8 mouse cellular contexts compared by ENCODE assay signal in the genomic region with DNA sequence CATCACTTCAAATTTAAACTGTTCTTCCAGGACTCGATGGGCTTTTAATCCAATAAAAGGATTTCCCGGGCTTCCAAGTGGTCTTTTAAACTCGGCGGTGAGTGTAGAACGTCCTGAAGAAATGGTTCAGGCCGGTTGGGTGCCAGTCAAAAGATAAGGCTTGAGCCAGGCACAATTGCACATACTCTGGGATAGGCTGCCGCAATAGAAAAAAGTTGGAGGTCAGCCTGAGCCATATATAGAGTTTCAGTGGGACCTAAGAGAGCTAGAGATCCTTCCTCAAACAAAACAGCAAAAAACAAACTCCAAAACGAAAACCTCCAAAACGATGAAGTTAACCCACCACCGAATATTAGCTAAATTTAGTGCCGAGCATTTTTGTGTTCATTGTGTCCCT. TPM values are rescaled to one million over a fixed set of nuclear protein-coding genes. Genes with fewer than 3 reads are reported as not detected.
DNase-seq lines count a peak whose midpoint lies in the region; ATAC-seq and TF ChIP-seq lines count a peak whose summit lies in the region.

No protein-coding gene starts in this region.

- no peaks in the 10 kb centered on the region for H3K36me3 ChIP-seq in kidney, adult 2 months (ENCODE audit: control insufficient read depth, insufficient read depth, low read length)
- no peaks in the 10 kb centered on the region for H3K36me3 ChIP-seq in forebrain, embryonic 11.5 days (ENCODE audit: control insufficient read depth, insufficient read depth, low read length)
- no peaks in the 10 kb centered on the region for H3K36me3 ChIP-seq in hindbrain, embryonic 15.5 days
- no peaks in the 10 kb centered on the region for H3K36me3 ChIP-seq in midbrain, postnatal 0 days (ENCODE audit: insufficient read depth, low read length)

- no peak for ATAC-seq in forebrain, embryonic 11.5 days (replicated peaks; ENCODE audit: low FRiP score)
- ATAC-seq in hindbrain, embryonic 15.5 days (ENCODE audit: low FRiP score, low read depth), result no peak
- no peak for ATAC-seq in midbrain, postnatal 0 days (ENCODE audit: low FRiP score)
- ATAC-seq in granulocyte monocyte progenitor cell, adult 5-6 weeks (replicated peaks; ENCODE audit: poor library complexity, severe bottlenecking), result no peak
- ATAC-seq in activated CD4-positive, CD25-positive, alpha-beta regulatory T cell, adult 4 months, result no peak

- TF ChIP-seq POLR2A in kidney, adult 2 months (IDR thresholded peaks at IDR 0.05; ENCODE audit: low read depth, low read length), result no peak

- H3K9me3 ChIP-seq in forebrain, embryonic 11.5 days (ENCODE audit: control insufficient read depth, low read length), result no peaks in the 10 kb centered on the region
- no peaks in the 10 kb centered on the region for H3K9me3 ChIP-seq in hindbrain, embryonic 15.5 days
- no peaks in the 10 kb centered on the region for H3K9me3 ChIP-seq in midbrain, postnatal 0 days (ENCODE audit: low read length)

- peak overlapping the region; percentile 97 for H3K27ac ChIP-seq in kidney, adult 2 months (ENCODE audit: insufficient read depth, low read depth, low read length)
- H3K27ac ChIP-seq in forebrain, embryonic 11.5 days (ENCODE audit: low read depth, low read length), result no peak overlapping the region; the same call in 1 of the 2 replicates
- 0 out of 2 replicates have a peak overlapping the region, but pooled peaks have one; percentile 97 for H3K27ac ChIP-seq in hindbrain, embryonic 15.5 days (replicated peaks)
- H3K27ac ChIP-seq in midbrain, postnatal 0 days (ENCODE audit: low read depth, low read length), result peak overlapping the region; percentile 97; the same call in 1 of the 2 replicates

- WGBS in kidney, adult 2 months, result 62% methylated on average over 11 of the region's 11 CpGs
- 48% methylated on average over 11 of the region's 11 CpGs for WGBS in forebrain, embryonic 11.5 days
- 73% methylated on average over 11 of the region's 11 CpGs for WGBS in hindbrain, embryonic 15.5 days
- WGBS in midbrain, postnatal 0 days, result 38% methylated on average over 11 of the region's 11 CpGs

- peaks cover 15% of the 10 kb centered on the region; the same call in 1 of the 2 replicates for H3K4me1 ChIP-seq in kidney, adult 2 months (ENCODE audit: control insufficient read depth, insufficient read depth, low read length)
- no peaks in the 10 kb centered on the region; the same call in 1 of the 2 replicates for H3K4me1 ChIP-seq in forebrain, embryonic 11.5 days (replicated peaks; ENCODE audit: control insufficient read depth, insufficient read depth, low read length)
- H3K4me1 ChIP-seq in hindbrain, embryonic 15.5 days (replicated peaks), result peaks cover 24% of the 10 kb centered on the region
- H3K4me1 ChIP-seq in midbrain, postnatal 0 days (ENCODE audit: insufficient read depth, low read length), result peaks cover 7% of the 10 kb centered on the region; the same call in 1 of the 2 replicates

- DNase-seq in kidney, adult 2 months, result peak; percentile 24
- no peak for DNase-seq in kidney, adult 11 months
- no peak for DNase-seq in forebrain, embryonic 11.5 days (ENCODE audit: low spot score)
- DNase-seq in midbrain, postnatal 0 days (ENCODE audit: low spot score), result no peak
- no peak for DNase-seq in Muller cell, postnatal 12 days (ENCODE audit: inconsistent ontology term)

- no peaks in the 10 kb centered on the region for H3K27me3 ChIP-seq in kidney, adult 2 months (replicated peaks; ENCODE audit: control insufficient read depth, insufficient read depth, low read length)
- no peaks in the 10 kb centered on the region for H3K27me3 ChIP-seq in forebrain, embryonic 11.5 days (ENCODE audit: control insufficient read depth, insufficient read depth, low read length)
- H3K27me3 ChIP-seq in hindbrain, embryonic 15.5 days, result no peaks in the 10 kb centered on the region
- no peaks in the 10 kb centered on the region for H3K27me3 ChIP-seq in midbrain, postnatal 0 days (ENCODE audit: insufficient read depth, low read length)

- H3K4me2 ChIP-seq in forebrain, embryonic 11.5 days (ENCODE audit: low read depth, low read length, severe bottlenecking), result peak overlapping the region; percentile 80
- H3K4me2 ChIP-seq in hindbrain, embryonic 15.5 days, result peak overlapping the region; percentile 61
- H3K4me2 ChIP-seq in midbrain, postnatal 0 days (ENCODE audit: low read depth, low read length, poor library complexity, severe bottlenecking), result peak overlapping the region; percentile 51

- H3K4me3 ChIP-seq in kidney, adult 2 months (ENCODE audit: insufficient read depth, low read depth, low read length), result no peak overlapping the region; the same call in 1 of the 2 replicates
- H3K4me3 ChIP-seq in forebrain, embryonic 11.5 days (ENCODE audit: low read depth, low read length), result no peak overlapping the region; the same call in 1 of the 2 replicates
- H3K4me3 ChIP-seq in hindbrain, embryonic 15.5 days, result peak overlapping the region; percentile 84; the same call in 1 of the 2 replicates
- peak overlapping the region; percentile 80; the same call in 1 of the 2 replicates for H3K4me3 ChIP-seq in midbrain, postnatal 0 days (ENCODE audit: low read depth, low read length)

- no peak for TF ChIP-seq CTCF in kidney, adult 2 months (conservative IDR thresholded peaks at IDR 0.05; ENCODE audit: insufficient read depth, insufficient read length, low read depth, low read length)
- TF ChIP-seq CTCF in midbrain, postnatal 0 days (IDR thresholded peaks at IDR 0.05), result no peak

- 0 out of 2 replicates have a peak overlapping the region, but pooled peaks have one; percentile 84 for H3K9ac ChIP-seq in forebrain, embryonic 11.5 days (ENCODE audit: low read length)
- H3K9ac ChIP-seq in hindbrain, embryonic 15.5 days, result no peak overlapping the region
- H3K9ac ChIP-seq in midbrain, postnatal 0 days (replicated peaks; ENCODE audit: low read length, poor library complexity, severe bottlenecking), result no peak overlapping the region; the same call in 1 of the 2 replicates

RNA-seq across cellular contexts. Expression of a gene that starts 0.7 kb away (rescaled TPM):
- 401 and 425 TPM in 2 replicates for polyA plus RNA-seq in kidney, adult 2 months (2012; rRNA removed)
- polyA plus RNA-seq in forebrain, embryonic 11.5 days (2014; fragmentation: Nextera tagmentation; extraction: Ambion mirVana), result 188 and 196 TPM in 2 replicates
- polyA plus RNA-seq in hindbrain, embryonic 15.5 days (2015; fragmentation: Nextera tagmentation; extraction: Ambion mirVana), result 360 and 362 TPM in 2 replicates
- 240 and 266 TPM in 2 replicates for total RNA-seq in midbrain, postnatal 0 days (2014; rRNA removed)
- polyA plus RNA-seq in midbrain, postnatal 0 days (2015; fragmentation: Nextera tagmentation; extraction: Ambion mirVana), result 454 and 461 TPM in 2 replicates
- total RNA-seq in granulocyte monocyte progenitor cell, adult 5-6 weeks (2014; fragmentation: Nextera tagmentation), result 65.6 and 66.0 TPM in 2 replicates
- total RNA-seq in granulocyte monocyte progenitor cell, adult 5-6 weeks (2017), result 262 and 276 TPM in 2 replicates
- 10 to 100 TPM; 76.3 to 80.9 TPM for polyA plus RNA-seq in activated CD4-positive, CD25-positive, alpha-beta regulatory T cell, adult 4 months (2017; shearing (Covaris generic))

RNA-seq across cellular contexts. Expression of a gene that starts 30.0 kb away (rescaled TPM):
- polyA plus RNA-seq in kidney, adult 2 months (2012; rRNA removed), result 15.3 and 20.5 TPM in 2 replicates
- polyA plus RNA-seq in forebrain, embryonic 11.5 days (2014; fragmentation: Nextera tagmentation; extraction: Ambion mirVana), result 57.6 and 61.7 TPM in 2 replicates
- 38.3 and 40.5 TPM in 2 replicates for polyA plus RNA-seq in hindbrain, embryonic 15.5 days (2015; fragmentation: Nextera tagmentation; extraction: Ambion mirVana)
- total RNA-seq in midbrain, postnatal 0 days (2014; rRNA removed), result 36.9 and 38.3 TPM in 2 replicates
- 25.4 and 27.7 TPM in 2 replicates for polyA plus RNA-seq in midbrain, postnatal 0 days (2015; fragmentation: Nextera tagmentation; extraction: Ambion mirVana)
- 23.5 and 24.1 TPM in 2 replicates for total RNA-seq in granulocyte monocyte progenitor cell, adult 5-6 weeks (2014; fragmentation: Nextera tagmentation)
- total RNA-seq in granulocyte monocyte progenitor cell, adult 5-6 weeks (2017), result 9.4 and 11.6 TPM in 2 replicates
- 10 to 100 TPM; 26.7 to 29.1 TPM for polyA plus RNA-seq in activated CD4-positive, CD25-positive, alpha-beta regulatory T cell, adult 4 months (2017; shearing (Covaris generic))

RNA-seq across cellular contexts. Expression of a gene that starts 46.1 kb away (rescaled TPM):
- 8.8 and 10.7 TPM in 2 replicates for polyA plus RNA-seq in kidney, adult 2 months (2012; rRNA removed)
- polyA plus RNA-seq in forebrain, embryonic 11.5 days (2014; fragmentation: Nextera tagmentation; extraction: Ambion mirVana), result 5.3 and 6.5 TPM in 2 replicates
- 9.8 TPM in 2 replicates for polyA plus RNA-seq in hindbrain, embryonic 15.5 days (2015; fragmentation: Nextera tagmentation; extraction: Ambion mirVana)
- total RNA-seq in midbrain, postnatal 0 days (2014; rRNA removed), result 11.4 and 14.3 TPM in 2 replicates
- 9.4 and 9.8 TPM in 2 replicates for polyA plus RNA-seq in midbrain, postnatal 0 days (2015; fragmentation: Nextera tagmentation; extraction: Ambion mirVana)
- total RNA-seq in granulocyte monocyte progenitor cell, adult 5-6 weeks (2014; fragmentation: Nextera tagmentation), result 13.8 and 21.4 TPM in 2 replicates
- 8.3 and 12.3 TPM in 2 replicates for total RNA-seq in granulocyte monocyte progenitor cell, adult 5-6 weeks (2017)
- 1 to 10 TPM; 4.5 to 8.7 TPM for polyA plus RNA-seq in activated CD4-positive, CD25-positive, alpha-beta regulatory T cell, adult 4 months (2017; shearing (Covaris generic))

Comparison
In these comparisons a context has a peak if more than half of its experiments do, and no peak if none do; other contexts are left out.
1. H3K4me3 ChIP-seq: peak in hindbrain, embryonic 15.5 days (single experiment) and midbrain, postnatal 0 days (single experiment); none in kidney, adult 2 months (single experiment) and forebrain, embryonic 11.5 days (single experiment).
2. Peak in every context shown above with its lines, with median percentiles within 50 percentile points of each other: H3K4me2 ChIP-seq.